Mouse (Mus musculus) liver, adult (tissue): Measurements from ENCODE around the gene Rpsa.

ENCODE experiments used
- GATA4 ChIP-seq: IDR thresholded peaks from 2 replicates; pipeline ENCODE4 v1.6.1; 2014; ENCODE audit warnings: mild to moderate bottlenecking, low read length; ENCODE audit not compliant: insufficient replicate concordance

Gene Rpsa

DNA sequence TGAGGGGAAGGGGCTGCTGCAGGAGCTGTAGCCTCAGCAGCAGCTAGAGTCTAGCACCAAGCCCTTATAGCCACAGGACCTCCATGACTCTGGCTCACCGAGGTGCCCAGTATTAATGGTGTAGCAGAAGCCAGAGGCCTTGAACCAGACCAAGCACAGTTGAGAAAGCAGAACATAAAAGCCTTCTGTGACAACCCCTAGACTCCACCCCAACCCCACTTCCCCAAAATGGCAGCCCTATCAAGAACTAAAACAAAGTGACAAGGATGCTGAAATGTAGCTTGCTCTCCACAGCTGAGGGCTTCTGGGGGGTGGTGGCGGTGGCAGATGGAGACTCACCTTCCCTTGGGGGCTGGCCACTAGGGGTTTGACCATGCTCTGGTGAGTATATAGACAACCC is 26.3 kb upstream of the Rpsa start:
- TF ChIP-seq GATA4, result no peak

DNA sequence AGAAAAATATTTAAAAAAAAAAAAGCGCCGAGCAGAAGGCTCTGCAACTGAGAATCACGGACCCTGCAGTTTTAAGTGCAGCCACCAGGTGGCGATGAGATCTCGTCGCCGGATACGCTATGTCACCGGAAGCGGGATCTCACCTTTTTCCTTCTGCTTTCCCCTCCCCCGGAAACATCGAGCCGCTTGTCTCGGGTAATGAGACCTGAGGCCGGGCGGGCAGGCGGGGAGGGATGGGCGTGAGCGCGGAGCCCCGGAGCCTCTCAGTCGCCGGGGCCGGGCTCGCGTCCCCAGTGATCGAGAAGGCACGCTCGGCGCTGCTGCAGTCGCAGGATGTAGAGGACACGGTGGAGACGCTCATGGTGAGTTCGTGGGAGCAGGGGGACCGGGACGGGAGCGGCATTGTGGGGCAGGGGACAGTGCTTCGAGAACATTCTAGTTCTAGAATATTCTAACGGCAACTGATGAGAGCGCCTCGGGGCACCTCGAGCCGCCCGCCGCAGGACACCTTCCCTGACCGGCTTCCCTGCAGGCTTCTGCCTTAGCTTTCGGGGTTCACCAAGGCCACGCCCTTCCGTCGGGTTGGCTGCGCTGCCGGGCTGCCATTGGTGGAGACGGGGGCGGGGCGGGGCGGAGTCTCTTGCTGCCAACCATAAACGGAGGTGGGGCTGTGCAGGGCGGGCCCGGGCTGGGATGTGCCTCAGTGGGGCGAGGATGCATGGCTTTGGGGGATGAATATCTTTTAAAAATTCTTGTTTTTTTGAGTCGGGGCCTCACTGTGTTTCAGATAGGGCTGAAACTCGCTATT is 17.1 kb upstream of the Rpsa start, which contains the start of gene Slc25a38:
Gene Slc25a38, plus strand, starts transcription at position 164 of the 808 bp plus-strand sequence.
- TF ChIP-seq GATA4, result no peak

DNA sequence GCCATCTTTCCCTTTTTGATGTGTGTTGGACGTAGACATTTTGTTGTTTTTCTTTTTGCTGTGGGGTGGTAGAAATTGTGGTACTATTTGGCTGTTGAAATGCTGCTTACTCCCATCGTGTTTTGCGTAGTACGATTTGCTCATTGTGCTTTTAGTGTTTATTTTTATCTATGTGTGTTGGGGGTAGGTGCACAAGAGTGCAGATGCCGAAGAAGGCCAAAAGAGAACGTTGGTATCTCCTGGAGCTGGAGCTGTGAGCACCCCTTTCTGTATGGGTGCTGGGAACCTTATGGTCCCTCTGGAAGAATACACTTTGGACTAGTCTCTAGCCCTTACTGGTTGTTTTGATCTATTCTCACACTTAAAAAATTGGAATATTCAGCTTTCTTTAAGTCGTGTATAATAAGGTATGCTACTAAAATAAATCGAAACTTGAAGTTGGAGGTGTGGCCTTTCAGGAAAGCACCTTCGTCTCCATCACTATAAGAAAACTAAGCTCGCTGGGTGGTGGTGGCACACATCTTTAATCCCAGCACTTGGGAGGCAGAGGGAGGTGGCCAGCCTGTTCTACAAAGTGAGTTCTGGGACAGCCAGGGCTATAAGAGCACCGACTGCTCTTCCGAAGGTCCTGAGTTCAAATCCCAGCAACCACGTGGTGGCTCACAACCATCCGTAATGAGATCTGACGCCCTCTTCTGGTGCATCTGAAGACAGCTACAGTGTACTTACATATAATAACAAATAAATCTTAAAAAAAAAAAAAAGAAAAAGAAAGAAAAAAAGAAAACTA is 16.1 kb upstream of the Rpsa start:
- no peak for TF ChIP-seq GATA4

DNA sequence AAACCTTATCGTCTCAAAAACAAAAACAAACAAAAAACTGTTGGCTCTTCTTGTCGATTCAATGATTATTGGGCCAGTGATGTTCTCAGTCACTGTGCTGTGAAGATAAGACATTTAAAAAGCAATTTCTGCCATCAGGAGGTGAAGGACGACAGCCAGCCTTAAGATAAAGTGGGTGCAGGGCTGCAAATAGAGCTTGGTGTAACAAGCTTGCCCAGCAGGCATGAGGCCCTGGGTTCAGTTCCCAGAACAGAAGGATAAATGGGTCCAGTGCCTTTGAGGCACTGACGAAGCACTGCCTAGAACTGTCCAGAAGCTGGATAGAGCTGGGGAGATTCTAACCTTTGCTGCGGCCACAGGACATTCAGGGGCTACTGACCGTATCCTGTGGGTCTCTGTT is 15.0 kb upstream of the Rpsa start:
- TF ChIP-seq GATA4, result no peak

DNA sequence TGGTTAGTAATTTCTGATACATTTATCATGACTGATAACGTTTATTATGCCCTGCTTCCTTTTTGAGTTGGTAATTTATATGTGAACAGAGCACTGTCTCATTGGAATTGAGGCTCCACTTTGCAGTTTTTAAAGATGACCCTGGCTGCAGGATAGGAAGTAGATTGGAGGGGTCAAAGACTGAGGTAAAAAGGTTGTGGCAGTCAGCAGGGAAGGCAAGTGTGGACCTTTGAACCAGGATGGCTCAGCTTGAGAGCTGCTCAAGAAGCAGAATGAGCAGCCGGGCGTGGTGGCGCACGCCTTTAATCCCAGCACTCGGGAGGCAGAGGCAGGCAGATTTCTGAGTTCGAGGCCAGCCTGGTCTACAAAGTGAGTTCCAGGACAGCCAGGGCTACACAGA is 14.0 kb upstream of the Rpsa start:
- no peak for TF ChIP-seq GATA4

DNA sequence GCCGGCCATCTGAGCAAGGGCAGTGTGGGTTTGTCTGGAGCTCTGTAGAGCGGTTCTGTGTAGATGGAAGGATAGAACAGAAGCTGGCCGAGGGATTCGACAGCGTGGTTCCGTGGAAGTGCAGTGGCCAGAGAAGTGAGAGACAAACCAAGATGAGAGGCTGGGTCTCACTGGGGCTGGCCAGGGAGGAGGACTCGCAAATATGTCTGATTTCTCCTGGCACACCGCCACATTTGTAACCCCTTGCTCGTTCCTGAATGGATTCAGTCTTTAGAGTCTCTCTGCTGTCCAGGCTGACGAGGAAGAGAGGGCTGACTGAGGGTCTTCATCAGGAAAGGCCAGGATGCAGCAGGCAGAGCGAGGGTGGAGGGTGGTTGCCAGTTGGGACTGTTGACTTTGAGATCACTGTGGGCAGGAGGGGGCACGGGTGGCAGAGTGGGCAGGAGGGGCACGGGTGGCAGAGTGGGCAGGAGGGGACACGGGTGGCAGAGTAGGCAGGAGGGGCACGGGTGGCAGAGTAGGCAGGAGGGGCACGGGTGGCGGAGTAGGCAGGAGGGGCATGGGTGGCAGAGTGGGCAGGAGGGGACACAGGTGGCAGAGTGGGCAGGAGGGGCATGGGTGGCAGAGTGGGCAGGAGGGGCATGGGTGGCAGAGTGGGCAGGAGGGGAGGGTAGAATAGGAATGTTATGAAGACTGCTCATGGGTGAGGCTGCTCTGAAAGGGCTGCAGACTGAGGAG is 13.3 kb upstream of the Rpsa start:
- TF ChIP-seq GATA4, result no peak

DNA sequence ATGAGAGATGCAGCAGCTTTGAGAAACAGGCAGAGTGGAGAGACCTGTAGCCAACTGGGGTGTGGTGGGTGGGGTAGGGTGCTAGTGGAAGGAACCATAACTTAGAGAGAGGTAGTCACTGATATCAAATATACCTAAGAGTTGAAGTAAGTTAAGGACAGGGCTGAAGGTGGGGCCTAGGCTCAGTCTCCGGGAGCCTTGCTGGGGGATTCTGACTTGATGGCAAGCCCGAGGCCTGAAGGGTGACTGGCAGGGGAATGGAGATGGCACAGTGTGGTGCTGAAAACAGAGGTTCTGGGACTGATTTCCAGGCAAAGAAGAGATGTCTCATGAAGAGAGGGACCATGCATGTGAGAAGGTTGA is 12.7 kb upstream of the Rpsa start:
- TF ChIP-seq GATA4, result no peak

DNA sequence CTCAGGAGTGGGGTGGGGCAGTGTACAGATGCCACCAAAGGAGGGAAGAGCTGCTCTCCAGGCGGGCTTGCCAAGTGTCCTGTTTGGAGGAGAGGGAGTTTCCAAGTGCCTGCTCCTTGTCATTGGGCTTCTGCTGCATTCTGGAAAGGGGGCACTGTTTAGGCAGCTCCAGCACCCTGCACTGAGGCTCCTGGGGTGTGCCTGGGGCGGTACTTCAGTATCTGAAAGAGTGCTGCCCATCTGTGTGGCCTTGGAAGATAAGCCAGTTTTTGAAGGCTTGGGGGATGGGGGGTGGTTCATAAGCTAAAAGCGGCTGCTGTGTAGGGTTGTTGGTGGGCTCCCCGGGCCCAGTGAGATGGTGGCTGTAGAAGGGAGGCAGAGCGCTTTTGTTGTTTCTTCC is 11.9 kb upstream of the Rpsa start:
- no peak for TF ChIP-seq GATA4

DNA sequence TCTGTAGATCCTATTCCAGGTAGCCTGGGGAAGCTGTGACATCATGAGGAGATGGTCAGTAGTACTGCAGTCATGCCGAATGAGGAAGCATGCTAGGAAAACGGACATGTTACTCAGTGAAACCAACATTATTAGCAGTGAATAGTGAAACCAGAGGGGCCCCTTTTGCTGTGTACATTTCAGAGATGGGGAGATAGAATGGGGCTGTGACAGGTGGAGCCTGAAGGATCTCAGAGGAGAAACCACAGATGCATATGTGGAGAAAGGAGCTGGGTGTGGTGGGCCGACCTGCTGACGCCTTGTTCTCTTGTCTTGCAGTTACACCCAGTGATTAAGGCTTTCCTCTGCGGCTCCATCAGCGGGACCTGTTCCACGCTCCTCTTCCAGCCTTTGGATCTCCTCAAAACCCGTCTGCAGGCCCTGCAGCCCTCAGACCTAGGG is 11.3 kb upstream of the Rpsa start:
- no peak for TF ChIP-seq GATA4

DNA sequence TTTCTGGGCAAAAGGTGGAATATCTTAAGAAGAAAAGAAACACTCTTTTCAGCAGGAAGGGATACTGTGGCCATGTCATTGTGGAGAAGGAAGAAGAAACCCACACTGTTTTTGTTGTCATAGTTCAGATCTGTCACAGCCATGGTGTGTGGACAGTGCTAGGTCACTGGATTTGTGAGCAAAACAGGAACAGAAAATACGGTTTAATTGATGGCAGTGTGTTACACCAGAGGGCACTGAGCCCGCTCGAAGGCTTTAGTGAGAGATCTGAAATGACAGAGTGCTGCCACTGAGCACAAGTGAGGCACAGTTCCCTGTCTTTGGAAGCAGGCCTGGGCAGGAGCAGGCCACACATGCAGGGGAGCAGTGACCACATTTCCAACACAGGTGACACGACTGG is 9.3 kb upstream of the Rpsa start:
- no peak for TF ChIP-seq GATA4

DNA sequence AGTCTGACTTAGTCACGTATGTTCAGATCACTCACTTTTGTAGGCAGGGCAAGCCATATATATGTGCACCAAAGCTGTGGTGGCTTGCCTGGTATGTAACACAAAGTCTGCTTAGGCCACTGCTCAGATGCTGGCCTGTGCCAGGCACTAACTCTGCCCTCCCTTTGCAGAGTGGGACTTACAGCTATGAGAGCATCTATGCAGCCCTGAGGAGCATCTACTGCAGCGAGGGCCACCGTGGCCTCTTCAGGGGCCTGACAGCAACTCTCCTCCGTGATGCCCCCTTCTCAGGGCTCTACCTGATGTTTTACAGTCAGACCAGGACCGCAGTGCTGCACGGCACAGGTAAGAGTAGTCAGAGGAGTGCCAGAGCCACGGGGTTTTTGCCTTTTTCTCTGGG is 7.0 kb upstream of the Rpsa start:
- no peak for TF ChIP-seq GATA4

DNA sequence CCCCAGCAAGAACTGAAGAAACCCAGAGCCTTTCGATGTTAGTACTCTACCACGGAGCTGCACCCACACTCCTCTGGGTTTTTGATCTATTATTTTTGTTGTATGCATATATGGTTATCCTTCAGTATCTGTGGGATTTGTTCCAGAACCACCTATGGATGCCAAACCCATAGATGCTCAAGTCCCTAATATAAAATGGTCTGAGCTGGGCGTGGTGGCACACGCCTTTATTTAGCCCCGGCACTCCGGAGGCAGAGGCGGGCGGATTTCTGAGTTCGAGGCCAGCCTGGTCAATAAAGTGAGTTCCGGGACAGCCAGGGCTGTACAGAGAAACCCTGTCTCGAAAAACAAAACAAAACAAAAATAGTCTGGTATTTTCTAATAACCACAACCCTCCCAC is 621 bp upstream of the Rpsa start:
- no peak for TF ChIP-seq GATA4

DNA sequence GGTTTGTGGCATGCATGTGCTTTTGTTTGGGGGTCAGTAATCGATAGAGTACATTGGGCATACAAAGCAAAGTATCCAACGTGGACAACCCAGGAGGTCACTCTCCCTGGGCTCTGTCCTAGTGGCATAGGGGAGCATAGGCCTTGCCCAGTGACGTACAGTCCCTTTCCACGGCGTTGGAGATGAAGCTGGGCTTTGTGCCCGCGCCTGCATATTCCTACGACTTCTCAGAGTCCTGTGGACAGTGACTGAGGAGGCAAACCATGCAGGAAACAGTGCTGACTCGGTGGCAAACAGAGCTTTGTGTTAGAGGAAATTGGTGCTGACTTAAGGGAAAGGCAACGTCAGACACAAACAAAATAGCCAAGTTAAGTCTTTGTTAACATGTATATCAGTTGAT is 1.8 kb downstream of the Rpsa start:
- TF ChIP-seq GATA4, result no peak

DNA sequence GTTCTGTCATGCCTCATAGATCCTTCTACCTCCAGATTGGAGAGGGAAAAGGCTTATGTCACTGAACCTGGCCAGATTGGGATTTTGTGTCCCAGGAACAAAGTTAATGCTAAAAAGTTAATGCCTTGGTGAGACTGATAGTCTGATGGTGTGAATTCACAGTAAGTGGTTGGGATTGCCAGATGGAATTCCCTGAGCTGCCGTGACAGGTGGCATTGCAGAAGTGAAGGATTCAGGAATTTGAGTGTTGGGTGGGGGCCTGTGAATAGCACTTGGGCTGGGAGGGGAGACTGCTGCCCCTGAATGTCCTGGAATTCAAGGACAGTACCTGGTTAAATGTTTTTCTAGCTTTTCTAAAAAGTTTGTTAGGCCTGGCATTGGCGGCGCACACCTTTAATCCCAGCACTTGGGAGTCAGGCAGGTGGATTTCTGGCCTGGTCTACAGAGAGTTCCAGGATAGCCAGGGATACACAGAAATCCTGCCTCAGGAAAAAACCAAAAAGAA is 4.3 kb downstream of the Rpsa start:
- TF ChIP-seq GATA4, result no peak

DNA sequence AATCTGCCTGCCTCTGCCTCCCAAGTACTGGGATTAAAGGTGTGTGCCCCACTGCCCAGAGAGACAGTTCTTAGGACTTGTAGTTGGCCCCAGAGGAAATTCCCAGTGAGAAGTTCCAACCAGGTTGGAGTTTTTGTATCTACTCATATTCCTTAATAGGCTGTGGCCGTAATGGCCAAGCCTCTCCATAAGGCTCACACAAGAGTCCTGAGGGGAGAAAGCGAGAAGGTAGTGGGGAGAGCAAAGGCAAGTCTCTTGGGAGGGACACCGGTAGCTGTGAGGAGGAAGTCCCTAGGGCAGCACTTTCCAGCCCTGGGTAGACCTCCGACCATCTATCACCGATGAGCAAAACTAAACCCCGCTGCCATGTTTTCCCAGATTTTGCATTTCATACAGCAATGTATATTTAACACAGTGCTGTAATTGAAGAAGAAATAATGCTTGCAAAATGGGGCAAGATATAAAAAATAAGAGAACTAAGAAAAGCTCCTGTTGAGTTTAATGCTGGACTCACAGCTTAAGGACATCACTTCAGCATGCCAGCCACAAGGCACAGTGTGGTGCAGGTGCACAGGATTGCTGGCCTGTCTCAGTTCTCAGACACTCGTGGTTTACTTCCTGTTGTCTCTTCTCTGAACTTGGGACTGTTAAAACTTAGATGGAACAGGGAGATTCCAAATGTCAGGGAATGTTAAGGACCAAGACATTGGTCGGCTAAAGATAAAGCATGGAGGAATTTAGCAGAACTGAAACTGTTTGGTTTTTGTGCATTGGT is 5.7 kb downstream of the Rpsa start:
- TF ChIP-seq GATA4, result no peak

DNA sequence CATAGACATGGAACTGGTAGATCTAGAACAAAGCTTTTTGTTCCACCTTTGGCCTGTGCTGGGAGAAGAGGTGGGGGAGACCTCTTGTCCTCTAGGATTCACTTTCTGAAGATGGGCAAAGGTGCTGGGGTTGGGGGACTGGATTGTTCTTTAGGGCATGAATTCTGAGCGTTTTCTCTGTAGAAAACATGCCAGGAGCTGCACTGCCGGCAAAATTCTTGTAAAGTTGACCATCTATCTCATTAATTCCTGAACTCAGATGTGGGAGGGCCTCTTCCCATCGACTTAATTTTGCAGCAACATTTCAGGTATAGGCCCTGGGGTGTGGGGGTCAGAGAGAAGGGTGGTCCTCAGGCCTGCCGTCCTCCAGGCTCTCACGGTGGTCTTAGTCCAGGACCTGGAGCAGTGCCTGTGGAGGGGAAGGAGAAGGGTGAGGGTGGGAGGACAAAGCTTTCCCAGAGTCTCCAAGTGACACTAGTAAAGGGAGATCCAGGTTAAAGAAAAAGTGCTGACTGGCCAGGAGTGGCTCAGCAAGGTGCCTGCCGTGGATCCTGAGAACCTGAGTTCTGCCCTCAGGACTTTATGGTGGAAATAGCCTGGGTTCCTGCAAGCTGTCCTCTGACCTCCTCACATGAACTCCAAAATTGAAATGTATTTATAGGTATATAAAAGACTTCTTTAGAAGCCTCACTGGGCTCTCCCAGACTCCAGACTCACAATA is 6.4 kb downstream of the Rpsa start:
- no peak for TF ChIP-seq GATA4
